Comparison of ENCODE assay signal across 10 mouse cellular contexts in genomic region chr3:104540480-104541138, GRCm38 (mm10). TPM values are rescaled to one million over a fixed set of nuclear protein-coding genes. Genes with fewer than 3 reads are reported as not detected.
DNase-seq lines count a peak whose midpoint lies in the region; ATAC-seq and TF ChIP-seq lines count a peak whose summit lies in the region.
"Had no signal": no experiment of that assay in that cellular context is flagged by ENCODE, and none has a peak within 500 bp of the region (broad histone marks: within the 10 kb centered on the region; RNA-seq: fewer than 3 reads in every experiment).

No protein-coding gene starts in this region.

- peak overlapping the region; percentile 11; the same call in 1 of the 2 replicates for H3K9ac ChIP-seq in liver, adult 2 months (ENCODE audit: low read depth, low read length)
- no peak overlapping the region for H3K9ac ChIP-seq in kidney, postnatal 0 days (ENCODE audit: low read depth, low read length)
- no peak overlapping the region for H3K9ac ChIP-seq in neural tube, embryonic 15.5 days (replicated peaks)
- no peak overlapping the region for H3K9ac ChIP-seq in forebrain, embryonic 16.5 days (replicated peaks; ENCODE audit: low read depth, low read length)
- H3K9ac ChIP-seq: embryonic facial prominence, embryonic 12.5 days had no signal

- no peaks in the 10 kb centered on the region for H3K79me2 ChIP-seq in liver, adult 2 months (ENCODE audit: control insufficient read depth, insufficient read depth, low read length)

- H3K4me3 ChIP-seq in liver, adult 2 months (ENCODE audit: insufficient read depth, low read depth, low read length) = peak overlapping the region; percentile 19; the same call in 1 of the 2 replicates
- no peak overlapping the region for H3K4me3 ChIP-seq in kidney, postnatal 0 days (replicated peaks; ENCODE audit: low read depth, low read length)
- H3K4me3 ChIP-seq in neural tube, embryonic 15.5 days (replicated peaks) = no peak overlapping the region
- no peak overlapping the region for H3K4me3 ChIP-seq in forebrain, embryonic 16.5 days (replicated peaks; ENCODE audit: low read length)

- no peaks in the 10 kb centered on the region for H3K27me3 ChIP-seq in liver, adult 2 months (ENCODE audit: control insufficient read depth, insufficient read depth, low read length)
- no peaks in the 10 kb centered on the region for H3K27me3 ChIP-seq in kidney, postnatal 0 days (ENCODE audit: insufficient read depth, low read length)
- no peaks in the 10 kb centered on the region for H3K27me3 ChIP-seq in neural tube, embryonic 15.5 days (replicated peaks)
- H3K27me3 ChIP-seq in forebrain, embryonic 16.5 days (replicated peaks; ENCODE audit: control insufficient read depth, insufficient read depth, low read length) = no peaks in the 10 kb centered on the region
- H3K27me3 ChIP-seq: embryonic facial prominence, embryonic 12.5 days; lung, embryonic 15.5 days had no signal

- DNase-seq in liver, adult 2 months (ENCODE audit: extremely low read depth, low read depth, low spot score) = peak; percentile 97
- DNase-seq in liver = no peak
- peak; percentile 86 for DNase-seq in fat pad, adult 2 months (ENCODE audit: extremely low read depth, low read depth, low spot score)
- peak; percentile 49 for DNase-seq in kidney, postnatal 0 days (ENCODE audit: low spot score)
- DNase-seq in right cerebral cortex, postnatal 4 days = no peak
- no peak for DNase-seq in cerebellum, postnatal 14 days

- no peaks in the 10 kb centered on the region for H3K9me3 ChIP-seq in kidney, postnatal 0 days (replicated peaks; ENCODE audit: low read length)
- H3K9me3 ChIP-seq in neural tube, embryonic 15.5 days (replicated peaks) = no peaks in the 10 kb centered on the region
- no peaks in the 10 kb centered on the region for H3K9me3 ChIP-seq in forebrain, embryonic 16.5 days (ENCODE audit: control insufficient read depth, low read length)
- H3K9me3 ChIP-seq: embryonic facial prominence, embryonic 12.5 days; lung, embryonic 15.5 days had no signal

- ATAC-seq in kidney, postnatal 0 days (replicated peaks; ENCODE audit: low FRiP score, low read depth) = peak; percentile 54; the same call in 1 of the 2 replicates
- no peak for ATAC-seq in neural tube, embryonic 15.5 days (ENCODE audit: low FRiP score)
- no peak for ATAC-seq in forebrain, embryonic 16.5 days

- H3K27ac ChIP-seq in liver, adult 2 months (replicated peaks; ENCODE audit: insufficient read depth, low read depth, low read length) = peak overlapping the region; percentile 80
- H3K27ac ChIP-seq in kidney, postnatal 0 days = peak overlapping the region; percentile 54; the same call in 1 of the 2 replicates
- H3K27ac ChIP-seq in neural tube, embryonic 15.5 days (replicated peaks) = 0 out of 2 replicates have a peak overlapping the region, but pooled peaks have one; percentile 28
- H3K27ac ChIP-seq in forebrain, embryonic 16.5 days (ENCODE audit: low read length) = no peak overlapping the region
- H3K27ac ChIP-seq: lung, embryonic 15.5 days had no signal

- 16% methylated on average over 9 of the region's 9 CpGs for WGBS in liver, adult 2 months
- 13% methylated on average over 9 of the region's 9 CpGs for WGBS in kidney, postnatal 0 days
- 23% methylated on average over 9 of the region's 9 CpGs for WGBS in neural tube, embryonic 15.5 days
- WGBS in forebrain, embryonic 16.5 days = 63% methylated on average over 9 of the region's 9 CpGs

- H3K4me1 ChIP-seq in liver, adult 2 months (ENCODE audit: control insufficient read depth, insufficient read depth, low read length) = peaks cover 9% of the 10 kb centered on the region
- H3K4me1 ChIP-seq in kidney, postnatal 0 days (replicated peaks; ENCODE audit: insufficient read depth, low read length) = 0 out of 2 replicates have a peak, but pooled peaks cover 7% of the 10 kb centered on the region
- H3K4me1 ChIP-seq in neural tube, embryonic 15.5 days = peaks cover 16% of the 10 kb centered on the region
- peaks cover 9% of the 10 kb centered on the region; the same call in 1 of the 2 replicates for H3K4me1 ChIP-seq in forebrain, embryonic 16.5 days (replicated peaks; ENCODE audit: control insufficient read depth, insufficient read depth, low read length)

- no peak for TF ChIP-seq CTCF in liver, adult 2 months (IDR thresholded peaks at IDR 0.05; ENCODE audit: low read depth, low read length)
- no peak for TF ChIP-seq CTCF in kidney, postnatal 0 days (IDR thresholded peaks at IDR 0.05; ENCODE audit: low read depth)

- H3K4me2 ChIP-seq in kidney, postnatal 0 days (ENCODE audit: low read length) = peak overlapping the region; percentile 51
- peak overlapping the region; percentile 55; the same call in 1 of the 2 replicates for H3K4me2 ChIP-seq in neural tube, embryonic 15.5 days
- H3K4me2 ChIP-seq in forebrain, embryonic 16.5 days (ENCODE audit: low read length) = no peak overlapping the region

- no peak for TF ChIP-seq POLR2A in liver, adult 2 months (IDR thresholded peaks at IDR 0.05; ENCODE audit: extremely low read depth, insufficient read depth, low read length)

- no peaks in the 10 kb centered on the region for H3K36me3 ChIP-seq in liver, adult 2 months (ENCODE audit: control insufficient read depth, insufficient read depth, low read length)
- no peaks in the 10 kb centered on the region for H3K36me3 ChIP-seq in kidney, postnatal 0 days (ENCODE audit: insufficient read depth, low read length)
- H3K36me3 ChIP-seq in neural tube, embryonic 15.5 days = no peaks in the 10 kb centered on the region
- no peaks in the 10 kb centered on the region for H3K36me3 ChIP-seq in forebrain, embryonic 16.5 days (ENCODE audit: control insufficient read depth, insufficient read depth)
- H3K36me3 ChIP-seq: embryonic facial prominence, embryonic 12.5 days; lung, embryonic 15.5 days had no signal

RNA-seq across cellular contexts. Expression of gene Lrig2, which starts 28.9 kb away (rescaled TPM):
- total RNA-seq in liver, adult 2 months (2014; rRNA removed) = 5.8 and 7.1 TPM in 2 replicates
- 2.2 and 2.8 TPM in 2 replicates for polyA plus RNA-seq in liver, adult 2 months (2012; rRNA removed)
- 11.2 and 11.5 TPM in 2 replicates for polyA plus RNA-seq in kidney, postnatal 0 days (2015; fragmentation: Nextera tagmentation; extraction: Ambion mirVana)
- polyA plus RNA-seq in neural tube, embryonic 15.5 days (2015; fragmentation: Nextera tagmentation; extraction: Ambion mirVana) = 24.7 and 24.8 TPM in 2 replicates
- polyA plus RNA-seq in forebrain, embryonic 16.5 days (2015; fragmentation: Nextera tagmentation; extraction: Ambion mirVana) = 29.5 and 34.0 TPM in 2 replicates

Comparison
In these comparisons a context has a peak if more than half of its experiments do, and no peak if none do; other contexts are left out.
1. DNase-seq: peak in liver, adult 2 months (single experiment), fat pad, adult 2 months (single experiment) and kidney, postnatal 0 days (single experiment); none in liver (single experiment), right cerebral cortex, postnatal 4 days (single experiment) and cerebellum, postnatal 14 days (0 of 2).